Mouse (Mus musculus) megakaryocyte, embryonic 14.5 days (primary cell): ENCODE measurements around the gene Gucy2g.

Experiments
- FLI1 ChIP-seq: IDR thresholded peaks from 2 replicates; pipeline ENCODE4 v1.6.1; 2012; ENCODE audit warnings: low read length, inconsistent platforms, mixed read lengths
- GATA1 ChIP-seq: IDR thresholded peaks from 3 replicates; pipeline ENCODE4 v1.6.1; 2012; ENCODE audit warnings: mixed read lengths, low read length, inconsistent platforms, borderline replicate concordance

- no peak for TF ChIP-seq GATA1
- no peak for TF ChIP-seq FLI1
Measured at GRCm38 (mm10) chr19:55148109-55148508, 92.9 kb downstream of the Gucy2g start.
